Comparison of ENCODE assay signal across 15 mouse cellular contexts in the genomic region with DNA sequence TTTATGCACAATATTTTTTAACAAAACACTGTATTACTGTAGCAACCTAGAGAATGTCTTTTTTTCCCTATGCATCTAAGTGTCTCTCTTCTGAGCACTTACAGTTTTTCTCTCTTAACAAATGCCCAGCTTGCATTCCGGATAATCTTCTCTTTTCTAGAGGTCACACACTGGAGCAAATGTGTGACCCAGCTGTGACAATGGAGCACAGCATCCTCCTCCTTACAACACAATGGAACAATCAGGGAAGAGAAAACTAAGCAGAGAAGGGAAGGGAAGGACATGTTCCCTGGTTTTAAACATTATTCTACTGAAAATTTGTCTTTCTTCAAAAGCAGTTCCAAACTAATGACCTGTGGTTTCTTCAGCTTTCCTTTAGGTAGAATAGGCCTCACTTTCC.
"Had no signal": no experiment of that assay in that cellular context is flagged by ENCODE, and none has a peak within 500 bp of the region (broad histone marks: within the 10 kb centered on the region; RNA-seq: fewer than 3 reads in every experiment).

No protein-coding gene starts in this region.

- DNase-seq: retina, postnatal 1 day; right cerebral cortex, adult 18-20 months; right cerebral cortex, postnatal 14 days; right cerebral cortex, postnatal 25 days; spleen, adult 18-20 months; thymus, adult 18-20 months; thymus, adult 2 months; thymus, postnatal 14 days; thymus, postnatal 25 days; thymus, postnatal 36 days; thymus, postnatal 4 days had no signal

- H3K9ac ChIP-seq: neural tube, embryonic 13.5 days; neural tube, embryonic 15.5 days; stomach, embryonic 15.5 days had no signal

- H3K9me3 ChIP-seq: neural tube, embryonic 13.5 days; neural tube, embryonic 15.5 days; stomach, embryonic 15.5 days had no signal

- H3K36me3 ChIP-seq: neural tube, embryonic 13.5 days; neural tube, embryonic 15.5 days; stomach, embryonic 15.5 days had no signal

- H3K4me3 ChIP-seq: neural tube, embryonic 13.5 days; neural tube, embryonic 15.5 days; stomach, embryonic 15.5 days had no signal

- H3K4me1 ChIP-seq: neural tube, embryonic 13.5 days; stomach, embryonic 15.5 days had no signal

- H3K4me2 ChIP-seq: neural tube, embryonic 13.5 days; neural tube, embryonic 15.5 days; stomach, embryonic 15.5 days had no signal

- H3K27ac ChIP-seq: neural tube, embryonic 13.5 days; neural tube, embryonic 15.5 days; stomach, embryonic 15.5 days; stomach, postnatal 0 days had no signal

- H3K27me3 ChIP-seq: neural tube, embryonic 13.5 days; neural tube, embryonic 15.5 days; stomach, embryonic 15.5 days had no signal
